In the genomic region with DNA sequence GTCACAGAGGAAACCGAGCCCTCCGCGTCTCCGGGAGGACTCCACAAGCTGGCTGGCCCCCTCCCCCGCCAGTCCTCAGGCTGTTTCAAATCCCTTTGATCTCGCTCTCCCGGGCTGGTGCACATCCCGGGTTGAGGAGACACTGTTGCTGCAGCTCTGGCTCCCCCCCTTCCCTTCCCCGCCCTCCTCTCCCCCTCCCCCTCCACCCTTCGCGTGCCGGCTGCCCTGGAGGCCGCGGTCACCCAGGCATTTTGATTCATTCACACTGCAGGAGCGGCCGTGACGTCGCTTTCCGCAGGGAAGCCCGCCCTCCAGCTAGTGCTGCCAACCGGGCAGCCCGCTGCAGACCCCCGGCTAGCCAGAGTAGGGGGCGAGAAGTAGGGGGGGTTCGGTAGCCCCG, we compare ENCODE assay signal across 7 mouse cellular contexts. TPM values are rescaled to one million over a fixed set of nuclear protein-coding genes. Genes with fewer than 3 reads are reported as not detected.
A peak's percentile ranks its signal among the peaks of the same experiment; 100 is the strongest.
DNase-seq lines count a peak whose midpoint lies in the region; ATAC-seq and TF ChIP-seq lines count a peak whose summit lies in the region.

No protein-coding gene starts in this region.

- no peak for TF ChIP-seq CTCF in thymus, adult 2 months (IDR thresholded peaks at IDR 0.05; ENCODE audit: borderline replicate concordance, control insufficient read depth, extremely low read depth, insufficient read depth, low read length, poor library complexity)

- no peak overlapping the region for H3ac ChIP-seq in myocyte (ENCODE audit: control insufficient read depth, insufficient read length)

- no peaks in the 10 kb centered on the region for H3K79me2 ChIP-seq in myocyte (ENCODE audit: control insufficient read depth, insufficient read depth)

- H3K9ac ChIP-seq in intestine, embryonic 16.5 days (ENCODE audit: low read depth, low read length) = no peak overlapping the region

- H3K4me1 ChIP-seq in thymus, adult 2 months (replicated peaks; ENCODE audit: control insufficient read depth, insufficient read depth, low read length) = peaks cover 23% of the 10 kb centered on the region; the same call in 1 of the 2 replicates
- peaks cover 38% of the 10 kb centered on the region for H3K4me1 ChIP-seq in forebrain, embryonic 10.5 days
- peaks cover 19% of the 10 kb centered on the region for H3K4me1 ChIP-seq in intestine, embryonic 16.5 days (ENCODE audit: control insufficient read depth, insufficient read depth, low read length)

- H3K9me3 ChIP-seq in forebrain, embryonic 10.5 days = no peaks in the 10 kb centered on the region
- no peaks in the 10 kb centered on the region for H3K9me3 ChIP-seq in intestine, embryonic 16.5 days (ENCODE audit: control insufficient read depth, low read length)

- H3K27ac ChIP-seq in thymus, adult 2 months (ENCODE audit: control insufficient read depth, insufficient read depth, low read length) = no peak overlapping the region
- no peak overlapping the region for H3K27ac ChIP-seq in forebrain, embryonic 10.5 days
- no peak overlapping the region for H3K27ac ChIP-seq in intestine, embryonic 16.5 days (ENCODE audit: low read length)

- H3K4me3 ChIP-seq in thymus, adult 2 months (ENCODE audit: control insufficient read depth, insufficient read depth, low read length) = peak overlapping the region; percentile 27
- H3K4me3 ChIP-seq in forebrain, embryonic 10.5 days = peak overlapping the region; percentile 66
- H3K4me3 ChIP-seq in intestine, embryonic 16.5 days (ENCODE audit: low read length) = peak overlapping the region; percentile 56
- no peak overlapping the region for H3K4me3 ChIP-seq in myocyte

- TF ChIP-seq POLR2A in thymus, adult 2 months (IDR thresholded peaks at IDR 0.05; ENCODE audit: control insufficient read depth, extremely low read depth, insufficient read depth, low read length, poor library complexity) = no peak
- no peak for TF ChIP-seq POLR2A in myocyte (IDR thresholded peaks at IDR 0.05; ENCODE audit: insufficient read length, low read depth)

- H3K27me3 ChIP-seq in thymus, adult 2 months (ENCODE audit: control insufficient read depth, insufficient read depth, low read length) = peaks cover 40% of the 10 kb centered on the region
- H3K27me3 ChIP-seq in forebrain, embryonic 10.5 days (ENCODE audit: poor library complexity, severe bottlenecking) = peaks cover 100% of the 10 kb centered on the region
- H3K27me3 ChIP-seq in intestine, embryonic 16.5 days (replicated peaks; ENCODE audit: control insufficient read depth, insufficient read depth, low read length) = peaks cover 80% of the 10 kb centered on the region
- peaks cover 81% of the 10 kb centered on the region for H3K27me3 ChIP-seq in myocyte (ENCODE audit: control insufficient read depth, insufficient read depth, insufficient read length)

- peak; percentile 8 for DNase-seq in thymus, adult 2 months
- DNase-seq in thymus, adult 18-20 months = no peak
- DNase-seq in forebrain, embryonic 10.5 days (ENCODE audit: extremely low spot score, low spot score) = peak; percentile 66
- no peak for DNase-seq in urinary bladder, postnatal 14 days (ENCODE audit: low spot score)
- no peak for DNase-seq in cerebellum, adult 11 months

- H3K4me2 ChIP-seq in intestine, embryonic 16.5 days (ENCODE audit: low read depth, low read length) = peak overlapping the region; percentile 98
- H3K4me2 ChIP-seq in myocyte (ENCODE audit: low read depth) = peak overlapping the region; percentile 80

- peak; percentile 45 for ATAC-seq in intestine, embryonic 16.5 days

- WGBS in thymus, adult 2 months = 1% methylated on average over 26 of the region's 26 CpGs
- under 1% methylated on average over 26 of the region's 26 CpGs for WGBS in forebrain, embryonic 10.5 days
- WGBS in intestine, embryonic 16.5 days = under 1% methylated on average over 26 of the region's 26 CpGs

- no peaks in the 10 kb centered on the region for H3K36me3 ChIP-seq in thymus, adult 2 months (ENCODE audit: control insufficient read depth, insufficient read depth, low read length)
- no peaks in the 10 kb centered on the region for H3K36me3 ChIP-seq in forebrain, embryonic 10.5 days (replicated peaks)
- no peaks in the 10 kb centered on the region for H3K36me3 ChIP-seq in intestine, embryonic 16.5 days (ENCODE audit: control insufficient read depth, insufficient read depth, low read length)
- no peaks in the 10 kb centered on the region for H3K36me3 ChIP-seq in myocyte (ENCODE audit: control insufficient read depth, insufficient read depth)

TF ChIP-seq in myocyte, 11 proteins besides CTCF, POLR2A, EP300 and RAD21:
- TF ChIP-seq MYOD1 (IDR thresholded peaks at IDR 0.05; ENCODE audit: control insufficient read depth in 1 of 3, insufficient read length in 2 of 3, low read depth in 2 of 3) = no peak
- TF ChIP-seq TCF12 (IDR thresholded peaks at IDR 0.05; ENCODE audit: insufficient read depth, poor library complexity, severe bottlenecking) = no peak
- TF ChIP-seq E2F4 (IDR thresholded peaks at IDR 0.05; ENCODE audit: insufficient read depth) = no peak
- TF ChIP-seq USF1 (IDR thresholded peaks at IDR 0.05; ENCODE audit: low read depth) = no peak

RNA-seq across cellular contexts. Expression of gene Lhx4, which starts 9.5 kb away (rescaled TPM):
- 0.01 TPM in 1 of 2 replicates, not detected in the other for polyA plus RNA-seq in thymus, adult 2 months (2012; rRNA removed)
- polyA plus RNA-seq in forebrain, embryonic 10.5 days (2016; fragmentation: Nextera tagmentation; extraction: Ambion mirVana) = not detected in 2 replicates
- polyA plus RNA-seq in intestine, embryonic 16.5 days (2015; fragmentation: Nextera tagmentation; extraction: Ambion mirVana) = 0.10 TPM in 1 of 2 replicates, not detected in the other
- polyA plus RNA-seq in myocyte (2012; fragmentation: generic; extraction: Trizol) = 0.01 TPM

Comparison
In these comparisons a context has a peak if more than half of its experiments do, and no peak if none do; other contexts are left out.
1. DNase-seq: peak in thymus, adult 2 months (single experiment) and forebrain, embryonic 10.5 days (single experiment); none in thymus, adult 18-20 months (0 of 2), urinary bladder, postnatal 14 days (single experiment) and cerebellum, adult 11 months (single experiment).